Mouse (Mus musculus) olfactory bulb, adult 2 months (tissue): ENCODE measurements at regions not wholly inside any gene's neighbourhood (a gene's known extent, or its start where the extent isn't known, plus 50 kb on each side); places are given as distances from the start of the nearest gene placed in this dataset.

Experiments used
- H3K27ac ChIP-seq: fragments of 200-500 bp; 2 replicates; pipeline ENCODE4 v1.5.1; 2012; ENCODE audit warnings: low read depth, low read length; ENCODE audit not compliant: insufficient read depth
- H3K4me1 ChIP-seq: fragments of 200-500 bp; 2 replicates; pipeline ENCODE4 v1.6.1; 2012; ENCODE audit warnings: low read length; ENCODE audit not compliant: control insufficient read depth, insufficient read depth
- H3K4me3 ChIP-seq: fragments of 200-500 bp; 2 replicates; pipeline ENCODE4 v1.5.1; 2012; ENCODE audit warnings: mild to moderate bottlenecking, low read depth, low read length, moderate library complexity; ENCODE audit not compliant: insufficient read depth
- CTCF ChIP-seq: fragments of 200-500 bp; IDR thresholded peaks from 2 replicates; pipeline ENCODE4 v1.5.1; 2012; ENCODE audit warnings: low read depth, mild to moderate bottlenecking, low read length, moderate library complexity; ENCODE audit not compliant: insufficient read depth
- POLR2A ChIP-seq: fragments of 200-500 bp; IDR thresholded peaks from 2 replicates; pipeline ENCODE4 v1.6.1; 2012; ENCODE audit warnings: mild to moderate bottlenecking, low read depth, low read length, moderate library complexity; ENCODE audit not compliant: insufficient read depth
- WGBS: fragments of 180-500 bp; shearing (Covaris S2); methylation state at CpG from one replicate; pipeline ENCODE4 v1.1.7; 2018; 5-methylcytosine and 5-hydroxymethylcytosine counted together

DNA sequence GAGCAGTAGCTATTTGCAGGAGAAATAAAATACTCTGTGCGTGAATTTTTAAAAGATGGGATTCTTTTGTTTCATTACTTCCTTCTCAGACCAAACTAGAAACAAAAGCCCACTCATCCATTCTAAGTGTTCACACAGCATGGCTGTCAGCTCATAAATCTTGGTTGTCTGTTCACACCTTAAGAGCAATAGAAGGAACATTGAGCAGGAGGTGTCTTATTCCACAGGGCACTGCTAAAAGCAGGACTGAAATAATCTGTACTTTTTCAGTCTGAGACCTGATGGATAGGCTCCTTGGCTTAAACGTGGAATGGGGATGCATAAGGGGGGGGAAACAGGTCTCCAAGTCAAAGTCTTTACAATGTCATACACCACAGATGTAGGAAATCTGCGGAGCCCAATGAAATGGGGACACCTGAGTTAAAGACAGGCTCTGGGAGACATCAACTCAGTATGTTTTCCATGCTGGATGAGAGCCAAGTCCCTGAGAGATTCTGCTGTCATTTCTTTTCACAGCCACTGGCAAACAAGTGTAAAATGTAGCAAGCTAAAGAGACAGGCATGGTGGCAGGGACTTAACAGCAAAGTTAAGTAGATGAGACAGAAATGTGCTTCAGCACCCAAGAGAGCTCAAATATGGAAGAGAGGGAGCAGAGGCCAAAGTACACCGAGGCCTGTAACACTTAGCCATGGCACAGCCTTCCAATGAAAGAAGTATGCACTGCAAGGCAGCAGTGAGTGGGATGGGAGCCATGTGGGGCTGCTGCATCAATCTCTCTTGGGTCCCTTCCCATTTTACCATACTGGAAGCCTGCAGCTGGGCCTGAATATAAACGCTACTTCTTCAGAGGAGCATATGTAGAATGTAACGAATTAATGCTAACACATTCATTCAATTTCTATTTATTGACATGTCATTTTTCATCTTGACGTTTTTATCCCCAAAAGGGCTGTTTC, 2492.0 kb upstream of the Gm7489 start:
- Histone ChIP-seq H3K27ac (no peak overlapping the region), H3K4me3 (no peak overlapping the region), H3K4me1 (0 out of 2 replicates have a peak, but pooled peaks cover 4% of the 10 kb centered on the region)
- TF ChIP-seq CTCF, result no peak
- no peak for TF ChIP-seq POLR2A
- 78% methylated on average over 7 of the region's 7 CpGs for WGBS

GRCm38 (mm10) chr15:51395961-51396360, 2488.7 kb upstream of the Gm7489 start:
- Histone ChIP-seq H3K27ac (no peak overlapping the region), H3K4me1 (0 out of 2 replicates have a peak, but pooled peaks cover 4% of the 10 kb centered on the region), H3K4me3 (no peak overlapping the region)
- 37% methylated on average over 8 of the region's 8 CpGs for WGBS
- TF ChIP-seq POLR2A (no peak), CTCF (no peak)

GRCm38 (mm10) chr15:51403581-51403980, 2481.1 kb upstream of the Gm7489 start:
- no peaks in the 10 kb centered on the region for H3K4me1 ChIP-seq
- 97% methylated on average over 3 of the region's 3 CpGs for WGBS
- H3K27ac ChIP-seq, result no peak overlapping the region
- TF ChIP-seq CTCF (no peak), POLR2A (no peak)
- H3K4me3 ChIP-seq, result no peak overlapping the region

- Histone ChIP-seq H3K27ac (no peak overlapping the region), H3K4me3 (no peak overlapping the region), H3K4me1 (no peaks in the 10 kb centered on the region)
- WGBS, result 88% methylated on average over 6 of the region's 6 CpGs
- TF ChIP-seq POLR2A (no peak), CTCF (no peak)
Observed at GRCm38 (mm10) chr15:51409791-51410308, 2474.9 kb upstream of the Gm7489 start.

- H3K27ac ChIP-seq, result no peak overlapping the region
- H3K4me1 ChIP-seq, result no peaks in the 10 kb centered on the region
- no peak for TF ChIP-seq CTCF
- no peak for TF ChIP-seq POLR2A
- H3K4me3 ChIP-seq, result no peak overlapping the region
Observed at GRCm38 (mm10) chr15:51411966-51412365, 2472.7 kb upstream of the Gm7489 start.

DNA sequence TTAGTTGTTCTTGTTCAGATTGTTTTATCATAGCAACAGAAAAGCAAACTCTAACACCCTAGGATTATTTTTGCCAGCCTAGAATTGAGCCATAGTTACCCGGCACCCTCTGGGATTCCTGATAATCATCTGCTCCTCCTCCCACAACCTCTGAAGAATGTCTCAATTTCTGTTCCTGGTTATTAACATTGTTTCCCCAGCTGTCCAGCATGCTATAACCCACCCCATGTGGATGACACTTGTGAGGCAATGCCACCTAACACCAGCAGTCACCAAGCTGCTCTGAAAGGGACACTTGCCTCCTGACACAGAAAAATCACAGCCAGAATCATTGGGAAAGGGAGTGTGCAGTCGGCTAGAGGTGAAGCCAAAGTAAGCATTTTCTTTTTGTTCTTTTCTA, 2442.1 kb upstream of the Gm7489 start:
- TF ChIP-seq CTCF (no peak), POLR2A (no peak)
- H3K4me1 ChIP-seq, result 0 out of 2 replicates have a peak, but pooled peaks cover 2% of the 10 kb centered on the region
- WGBS, result 34% methylated on average over 2 of the region's 2 CpGs
- H3K4me3 ChIP-seq, result no peak overlapping the region
- H3K27ac ChIP-seq, result no peak overlapping the region

GRCm38 (mm10) chr15:51469895-51470294, 2414.8 kb upstream of the Gm7489 start:
- Histone ChIP-seq H3K27ac (no peak overlapping the region), H3K4me1 (no peaks in the 10 kb centered on the region), H3K4me3 (no peak overlapping the region)
- TF ChIP-seq CTCF, result no peak
- no peak for TF ChIP-seq POLR2A
- WGBS, result 85% methylated on average over 3 of the region's 3 CpGs

DNA sequence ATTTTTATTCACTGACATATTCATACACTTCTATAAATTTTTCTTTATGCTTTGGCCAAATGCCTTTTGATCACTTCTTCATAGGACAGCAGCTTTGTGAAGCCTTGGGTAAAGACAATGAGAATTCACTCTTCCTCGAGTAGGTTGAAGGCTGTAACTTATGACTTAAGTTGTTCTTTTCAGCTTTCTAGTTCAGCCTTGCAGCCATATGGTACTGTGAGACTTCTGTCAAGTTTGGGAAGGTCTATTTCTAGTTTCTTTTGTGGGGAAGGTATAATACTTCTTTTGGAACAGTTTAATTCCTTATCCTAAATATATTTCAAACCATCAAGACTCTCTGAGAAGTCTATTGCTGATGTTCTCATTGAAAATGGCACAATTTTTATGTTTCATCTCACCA, 2413.6 kb upstream of the Gm7489 start:
- no peak for TF ChIP-seq POLR2A
- Histone ChIP-seq H3K4me1 (no peaks in the 10 kb centered on the region), H3K27ac (no peak overlapping the region), H3K4me3 (no peak overlapping the region)
- WGBS, result 82% methylated on average over 1 of the region's 1 CpGs

DNA sequence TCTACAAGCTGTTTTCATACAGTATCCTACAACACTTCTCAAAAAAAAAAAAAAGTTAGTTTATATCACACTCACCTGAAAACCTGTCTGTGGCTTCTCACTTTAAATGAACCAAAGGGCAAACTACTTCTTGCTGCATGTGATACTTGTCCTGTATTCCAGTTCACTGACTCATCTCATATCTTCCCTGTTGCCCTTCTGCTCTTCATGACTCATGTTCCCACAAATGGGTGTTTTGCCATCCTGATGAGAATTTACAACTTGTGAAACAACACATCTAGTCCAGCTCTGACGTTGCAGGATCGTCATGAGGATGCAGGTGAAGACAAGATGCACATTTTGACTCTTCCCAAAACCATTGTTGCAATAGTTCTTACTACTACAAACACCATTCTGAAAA, 2412.7 kb upstream of the Gm7489 start:
- Histone ChIP-seq H3K27ac (no peak overlapping the region), H3K4me1 (no peaks in the 10 kb centered on the region), H3K4me3 (no peak overlapping the region)
- 73% methylated on average over 2 of the region's 2 CpGs for WGBS
- no peak for TF ChIP-seq CTCF
- no peak for TF ChIP-seq POLR2A

DNA sequence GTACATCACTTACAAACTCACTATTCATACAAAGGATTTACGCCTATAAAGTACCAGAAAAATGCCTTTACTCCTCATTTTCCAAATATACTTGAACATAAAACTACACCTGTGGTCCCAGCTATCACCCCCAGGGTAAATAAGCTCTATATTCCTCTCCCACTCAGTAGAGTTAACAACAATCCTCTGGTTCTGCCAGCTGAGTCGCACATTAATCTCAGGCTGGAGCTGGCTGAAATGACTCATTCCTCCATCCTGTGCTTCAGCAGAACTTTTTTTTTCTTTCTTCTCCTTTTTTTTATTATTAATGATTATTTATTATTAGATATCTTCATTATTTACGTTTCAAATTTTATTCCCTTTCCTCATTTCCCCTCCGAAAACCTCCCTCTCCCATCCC, 2402.8 kb upstream of the Gm7489 start:
- Histone ChIP-seq H3K4me1 (no peaks in the 10 kb centered on the region), H3K4me3 (no peak overlapping the region), H3K27ac (no peak overlapping the region)
- 69% methylated on average over 4 of the region's 4 CpGs for WGBS
- TF ChIP-seq POLR2A, result no peak
